Mouse (Mus musculus): Measurements from ENCODE around the gene Kif1c.

Kif1c gene

DNA sequence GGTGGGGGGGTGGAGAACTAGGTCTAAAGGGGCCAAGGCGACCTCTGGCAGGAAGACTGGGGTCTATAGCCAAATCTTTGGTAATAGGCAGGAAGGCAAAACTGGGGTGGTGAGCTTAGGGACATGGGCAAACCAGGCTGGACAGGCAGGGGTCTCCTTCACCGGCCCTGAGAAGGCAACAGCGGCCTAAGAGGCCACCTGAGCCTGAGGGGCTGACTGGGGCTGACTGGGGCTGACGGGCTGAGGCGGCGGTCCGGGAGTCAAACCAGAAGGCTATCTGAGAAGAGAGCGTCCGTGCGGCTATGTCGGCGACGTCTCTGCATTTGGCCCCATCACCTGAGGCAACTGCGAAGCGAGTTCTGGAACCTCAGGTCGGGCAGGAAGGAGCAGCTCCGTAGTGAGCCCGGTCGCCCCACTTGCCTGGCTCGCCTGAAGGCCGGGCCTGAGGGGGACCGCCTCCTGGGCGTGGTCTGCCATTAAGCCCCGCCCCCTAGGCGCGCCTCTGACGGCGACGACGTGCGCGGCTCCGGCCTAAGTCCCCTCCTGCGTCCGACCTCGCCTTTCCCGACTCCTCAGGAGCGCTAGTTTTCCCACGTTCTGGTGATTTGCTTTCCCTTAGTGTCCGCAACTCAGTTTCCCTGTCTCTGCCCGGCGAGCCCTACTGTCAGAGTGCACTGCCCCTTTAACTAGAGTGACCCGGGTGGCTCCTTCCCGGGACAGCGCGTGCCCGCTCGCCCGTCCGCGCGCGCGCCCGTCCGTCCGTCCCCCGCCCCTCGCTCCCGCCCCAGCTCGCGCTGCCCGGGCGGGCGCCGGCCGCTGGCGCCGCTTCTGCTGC lies at the start of gene Kif1c, which contains the start of gene Inca1:
Gene Kif1c, plus strand, starts transcription at position 827 of the 835 bp plus-strand sequence.
Gene Inca1, minus strand, starts transcription at position 434 of the 835 bp plus-strand sequence.
- DNase-seq: peak; percentile 94

DNA sequence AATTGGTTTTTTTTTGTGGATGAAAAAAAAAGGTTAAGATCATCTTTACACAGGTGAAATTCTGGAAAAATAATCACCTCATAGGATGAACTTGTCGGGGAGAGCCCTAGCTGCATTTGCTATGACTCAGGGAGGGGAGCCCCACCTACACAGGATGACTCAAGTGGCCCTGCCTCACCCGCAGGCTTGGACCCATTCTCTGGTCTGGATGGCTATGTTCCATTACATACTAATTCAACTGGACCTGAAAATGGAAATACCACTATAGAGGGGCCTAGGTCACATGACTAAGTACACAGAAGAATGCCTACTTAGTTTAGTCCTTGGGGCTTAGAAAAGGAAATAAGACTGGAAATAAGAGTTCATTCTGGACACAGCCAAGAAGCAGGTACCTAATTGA lies 49.0 kb upstream of the Kif1c start:
- no peak for DNase-seq

DNA sequence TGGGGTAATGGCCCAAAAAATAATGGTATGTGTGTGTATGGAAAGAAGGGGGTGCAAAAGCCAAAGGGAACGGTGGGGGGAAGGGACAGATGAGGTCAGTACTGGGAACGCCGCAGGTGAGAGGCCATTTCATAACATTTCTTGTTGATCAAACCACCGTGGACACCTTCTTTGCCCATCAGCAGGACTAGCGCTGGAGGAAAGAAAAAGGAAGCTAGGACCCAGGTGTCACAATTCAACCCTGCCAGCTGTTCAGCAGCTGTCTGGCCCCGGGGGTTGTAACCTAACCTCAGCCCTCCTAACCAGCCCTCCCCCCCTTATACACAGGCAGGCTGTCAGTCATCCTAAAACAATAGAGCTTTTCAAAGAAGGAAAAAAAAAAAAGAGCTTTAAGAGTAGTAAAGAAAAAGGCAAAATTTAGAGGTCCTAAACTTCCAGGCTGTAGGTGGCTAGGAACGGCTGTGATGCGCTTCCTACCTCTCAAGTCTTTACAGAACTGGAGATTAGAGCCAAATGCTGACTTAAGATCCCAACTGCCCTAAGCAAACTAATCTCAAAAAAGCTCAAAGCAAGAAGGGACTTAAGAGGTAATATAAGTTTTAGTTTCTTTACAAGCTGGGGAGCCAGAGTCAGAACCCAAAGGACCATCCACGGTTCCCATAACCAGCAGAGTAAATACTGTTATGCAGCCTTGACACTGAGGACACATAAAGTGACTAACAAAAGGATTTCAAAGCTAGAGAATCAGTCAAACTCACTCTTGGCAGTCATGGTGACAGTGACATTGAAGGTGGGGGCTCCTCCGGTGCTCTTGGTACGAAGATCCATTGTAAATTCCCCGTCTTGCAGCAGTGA lies 48.1 kb upstream of the Kif1c start:
- no peak for DNase-seq

DNA sequence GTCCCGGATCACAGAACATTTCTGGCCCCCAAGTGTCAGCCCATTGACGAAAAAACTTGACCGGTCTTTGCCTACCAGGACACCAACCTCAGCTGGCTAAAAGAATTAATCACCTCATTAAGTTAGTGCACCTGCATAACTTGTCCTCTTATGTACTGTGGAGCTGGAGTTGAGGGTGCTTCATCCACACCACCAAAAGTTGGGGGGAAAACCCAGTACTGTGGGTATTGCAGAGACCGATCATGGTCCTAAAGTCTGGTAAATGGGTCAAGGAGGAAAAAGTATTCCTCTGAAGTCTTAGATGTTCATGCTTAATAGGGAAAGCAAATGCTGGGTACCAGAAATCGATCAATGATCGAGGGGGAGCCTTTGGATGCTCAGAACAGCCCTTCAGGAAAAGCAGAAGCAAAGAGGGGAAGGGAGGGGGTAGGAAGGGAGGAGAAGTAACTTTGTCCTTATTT lies 47.4 kb upstream of the Kif1c start:
- DNase-seq: no peak

DNA sequence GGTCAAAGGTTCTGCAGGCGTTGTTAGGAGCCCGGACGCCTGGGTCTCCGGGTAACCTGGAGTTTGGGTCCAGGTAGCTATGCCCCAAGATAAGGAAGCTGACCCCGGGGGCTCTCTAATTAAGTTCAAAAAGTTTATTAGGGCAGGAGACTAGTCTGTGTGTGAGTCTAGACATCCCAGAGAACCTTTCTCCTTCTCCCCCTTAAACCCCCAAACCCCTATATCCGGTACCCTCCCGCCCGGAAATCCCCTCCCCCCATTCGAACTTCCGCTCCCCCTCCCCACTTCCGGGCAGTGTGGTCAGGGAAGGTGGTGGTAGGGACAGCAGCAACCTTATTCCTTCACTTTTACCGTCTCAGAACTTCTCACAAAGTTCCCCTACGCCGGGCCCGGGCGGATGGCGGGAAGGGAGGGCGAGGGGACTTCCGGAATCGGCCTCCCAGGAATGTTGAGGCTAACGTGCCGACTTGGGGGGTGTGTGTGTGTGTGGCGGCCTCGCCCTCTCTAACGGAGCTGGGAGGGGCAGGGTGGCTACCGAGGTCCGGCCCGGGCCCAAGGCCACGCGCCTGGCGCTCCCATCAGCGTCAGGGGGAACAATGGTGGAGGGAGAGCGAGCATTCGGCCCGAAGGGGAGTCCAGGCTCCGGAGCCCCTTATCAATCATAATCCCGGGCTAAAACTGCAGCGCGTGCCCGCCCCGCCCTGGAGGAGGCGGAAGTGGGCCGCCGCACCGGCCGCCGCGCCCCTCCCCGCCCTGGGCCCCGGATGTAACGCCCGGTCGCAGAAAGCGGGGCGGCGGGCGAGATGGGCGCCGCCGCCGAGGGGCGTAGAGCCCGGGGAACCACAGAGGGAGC lies 46.8 kb upstream of the Kif1c start:
- DNase-seq: peak; percentile 59

DNA sequence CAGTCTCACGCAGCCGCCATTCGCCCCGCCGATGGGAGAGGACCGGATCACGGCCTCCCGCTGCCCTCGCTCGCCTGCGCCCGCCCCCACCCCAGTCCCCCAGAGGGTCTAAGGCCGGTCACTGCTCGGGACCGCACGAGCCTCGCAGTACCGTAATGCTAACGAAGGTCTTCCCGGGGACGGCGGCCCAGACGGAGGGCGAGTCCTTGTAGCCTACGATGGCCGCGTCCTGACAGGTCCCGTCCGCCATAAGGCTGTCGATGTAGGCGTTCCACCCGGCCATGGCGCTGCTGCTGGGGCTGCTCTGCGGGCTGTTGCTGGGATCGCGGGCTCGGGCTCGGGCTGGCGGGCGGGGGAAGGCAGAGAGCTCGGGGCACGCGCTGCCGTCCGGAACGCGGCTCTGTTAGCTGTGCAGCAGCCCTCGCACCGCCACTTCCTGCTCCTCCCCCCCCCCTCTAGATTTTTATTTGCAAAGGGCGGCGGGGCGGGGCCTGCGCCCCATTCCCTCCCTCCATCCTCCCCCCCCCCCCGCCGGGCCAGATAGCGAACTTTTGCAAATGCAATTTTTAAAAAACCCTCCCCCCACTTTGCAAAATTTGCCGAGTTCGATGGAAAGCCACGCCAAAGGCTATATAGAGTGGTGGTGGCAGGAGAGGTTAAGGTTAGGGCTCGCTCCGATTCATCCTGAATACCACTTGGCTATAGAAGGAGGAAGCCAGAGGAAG lies 46.0 kb upstream of the Kif1c start, which contains the start of gene Pfn1:
Gene Pfn1, minus strand, starts transcription at position 447 of the 725 bp plus-strand sequence.
- DNase-seq: peak; percentile 64

DNA sequence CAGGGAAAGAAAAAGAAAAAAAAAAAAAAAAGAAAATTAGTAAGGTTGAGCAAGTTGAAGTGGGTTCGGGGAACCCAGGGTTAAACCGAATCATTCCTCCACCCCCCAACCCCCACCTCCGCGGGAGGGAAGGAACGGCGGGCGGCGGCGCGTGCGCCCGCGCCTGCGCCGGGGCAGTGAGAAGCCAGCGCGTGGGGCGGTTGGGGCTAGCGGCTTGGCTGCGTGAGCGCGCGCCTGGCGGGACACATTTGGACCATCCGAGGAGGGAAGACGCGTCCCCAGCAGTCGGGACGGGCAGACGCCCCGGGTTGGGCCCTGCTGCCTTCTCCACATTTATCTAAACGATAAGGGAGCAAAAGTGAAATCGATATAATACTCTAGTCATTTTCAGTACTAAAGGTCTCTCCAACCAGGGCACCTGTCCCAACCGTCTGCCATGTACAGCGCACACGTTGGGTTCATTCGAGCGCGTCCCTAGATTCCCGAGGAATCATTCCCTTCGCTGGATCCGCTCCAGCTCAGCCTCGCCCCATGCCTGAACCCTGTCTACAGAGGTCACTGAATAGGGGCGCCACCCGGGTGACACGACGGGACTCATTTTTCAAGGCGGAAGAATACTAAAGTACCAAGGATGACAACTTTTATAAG lies 45.3 kb upstream of the Kif1c start:
- DNase-seq: peak; percentile 73

DNA sequence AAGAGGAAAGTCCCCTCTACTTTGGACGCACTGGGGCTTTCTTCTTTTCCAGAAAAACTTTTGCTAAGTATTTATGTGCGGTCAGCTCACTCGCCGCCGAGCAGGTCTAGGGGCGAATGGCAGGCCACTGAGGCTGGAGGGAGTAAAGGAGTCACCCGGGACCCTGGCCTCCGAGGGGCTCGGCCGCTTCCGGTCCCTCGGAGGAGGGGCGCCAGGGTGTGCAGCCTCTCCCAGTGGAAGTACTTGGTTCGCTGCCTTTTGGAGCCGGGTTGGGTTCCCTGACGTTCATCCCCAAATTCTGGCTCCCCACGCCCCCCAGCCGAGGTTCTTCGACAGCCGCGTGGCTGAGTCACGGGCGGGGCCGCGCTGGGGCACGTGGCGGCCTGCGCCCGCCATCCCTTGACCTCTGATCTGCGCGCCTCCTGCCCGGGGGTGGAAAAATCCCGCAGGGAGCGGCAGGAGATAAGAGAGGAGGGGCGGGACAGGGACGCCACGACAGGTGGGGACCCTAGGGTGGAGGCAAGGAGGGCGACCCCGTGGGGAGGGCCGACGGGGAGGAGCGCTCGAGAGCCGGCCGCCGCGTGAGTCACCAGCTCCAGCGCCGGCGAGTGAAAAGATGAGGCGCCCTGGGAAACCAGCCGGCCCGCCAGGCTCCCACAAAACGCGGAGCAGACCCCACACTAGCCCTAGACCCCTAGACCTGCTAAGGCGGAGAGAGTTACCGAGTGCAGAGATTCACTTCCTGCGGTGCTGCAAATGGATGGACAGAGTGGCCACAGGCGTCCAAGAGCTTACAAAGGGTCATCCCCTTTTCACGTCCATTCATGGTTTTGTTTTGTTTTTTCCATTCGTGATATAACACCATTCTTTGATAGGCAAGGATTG lies 44.5 kb upstream of the Kif1c start:
- peak; percentile 61 for DNase-seq

DNA sequence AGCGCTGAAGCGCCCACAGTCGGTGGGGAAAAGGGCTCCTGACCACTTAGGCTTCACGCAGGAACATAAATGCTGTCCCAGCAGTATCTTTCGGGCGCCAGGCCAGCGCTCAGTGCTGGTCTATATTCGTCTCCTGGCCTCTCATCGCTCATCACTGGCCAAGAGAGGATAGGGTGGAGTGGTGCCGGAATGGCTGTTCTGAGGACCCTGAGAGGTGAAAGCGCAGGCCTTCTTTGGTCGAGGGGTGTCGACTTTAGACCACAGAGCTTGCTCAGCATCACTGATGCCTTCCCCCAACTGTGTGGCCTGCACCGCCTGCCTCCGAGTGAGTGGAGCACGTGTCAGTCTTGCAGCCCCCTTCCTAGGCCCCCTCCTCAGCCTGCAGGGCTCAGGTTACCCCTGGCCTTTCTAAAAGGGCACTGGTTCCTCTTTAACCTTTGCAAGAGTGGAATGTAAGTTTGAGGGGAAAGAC lies 43.9 kb upstream of the Kif1c start:
- DNase-seq: no peak

DNA sequence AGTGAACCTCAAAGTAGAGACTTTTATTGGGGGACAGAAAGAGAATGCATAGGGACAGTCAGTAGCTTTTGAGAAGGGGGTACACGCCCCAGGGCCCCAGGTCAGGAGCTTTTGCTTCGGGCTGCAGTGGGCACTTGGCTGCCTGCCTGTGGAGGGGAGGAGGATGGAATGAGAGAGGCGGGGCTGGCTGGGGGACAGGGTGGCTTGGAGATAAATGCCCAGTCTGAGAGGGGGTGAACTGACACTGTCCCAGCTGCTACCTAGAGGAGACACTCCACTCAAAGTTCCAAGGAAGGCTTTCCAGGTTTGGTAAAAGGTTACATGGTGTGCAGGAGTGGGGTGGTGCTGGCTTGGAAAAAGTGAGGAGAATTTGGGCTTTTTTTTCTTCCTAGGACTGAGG lies 43.4 kb upstream of the Kif1c start, which contains the start of gene Eno3:
Gene Eno3, plus strand, starts transcription at position 239 of the 400 bp plus-strand sequence.
- no peak for DNase-seq

DNA sequence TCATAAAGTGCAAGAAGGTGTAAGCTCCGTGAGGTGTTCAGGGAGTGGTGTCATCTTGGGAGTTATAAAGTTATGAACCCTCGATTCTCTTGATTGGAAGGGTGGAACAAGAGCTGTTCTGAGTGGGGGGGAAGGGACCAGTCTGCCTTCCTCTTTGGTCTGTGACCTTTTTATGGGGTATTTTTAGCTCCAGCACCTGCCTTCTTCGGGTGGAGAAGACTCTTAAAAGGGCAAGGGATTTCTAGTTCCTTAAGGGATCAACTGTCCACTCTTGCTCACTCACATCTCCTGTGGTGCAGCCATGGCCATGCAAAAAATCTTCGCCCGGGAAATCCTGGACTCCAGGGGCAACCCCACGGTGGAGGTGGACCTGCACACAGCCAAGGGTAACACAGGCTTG lies 42.8 kb upstream of the Kif1c start:
- DNase-seq: no peak

DNA sequence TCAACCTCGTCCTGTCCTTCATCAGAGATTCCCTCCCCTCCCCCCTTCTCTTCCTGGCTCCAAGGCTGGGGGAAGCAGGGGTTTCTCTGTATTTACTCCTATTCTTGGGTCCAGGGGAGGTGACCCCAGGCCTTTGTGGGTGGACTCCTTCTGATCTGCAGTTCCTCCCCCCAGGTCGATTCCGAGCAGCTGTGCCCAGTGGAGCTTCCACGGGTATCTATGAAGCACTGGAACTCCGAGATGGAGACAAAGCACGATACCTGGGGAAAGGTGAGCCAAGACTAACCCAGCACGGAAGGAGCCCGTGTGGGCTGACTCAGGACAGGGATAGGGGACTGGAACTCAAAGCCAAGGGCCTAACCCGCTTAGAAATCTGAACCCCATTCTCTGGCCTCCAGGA lies 42.4 kb upstream of the Kif1c start:
- no peak for DNase-seq

DNA sequence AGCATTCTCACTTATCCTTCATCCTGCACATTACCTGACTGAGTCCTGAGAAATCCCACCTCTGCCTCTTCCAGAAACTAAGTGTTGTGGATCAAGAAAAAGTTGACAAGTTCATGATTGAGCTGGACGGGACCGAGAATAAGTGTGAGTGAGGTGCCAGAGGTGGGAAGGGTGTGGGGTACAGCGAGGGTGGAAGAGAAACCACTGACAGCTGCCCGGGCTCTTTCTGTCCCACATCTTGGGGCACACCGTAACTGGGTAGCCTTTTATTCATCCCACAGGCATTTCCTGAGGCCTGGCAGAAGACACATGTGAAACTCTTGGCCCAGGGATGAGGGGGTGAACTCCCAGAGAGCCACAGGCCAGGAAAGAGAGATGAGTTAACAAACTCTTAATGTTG lies 41.8 kb upstream of the Kif1c start:
- no peak for DNase-seq

DNA sequence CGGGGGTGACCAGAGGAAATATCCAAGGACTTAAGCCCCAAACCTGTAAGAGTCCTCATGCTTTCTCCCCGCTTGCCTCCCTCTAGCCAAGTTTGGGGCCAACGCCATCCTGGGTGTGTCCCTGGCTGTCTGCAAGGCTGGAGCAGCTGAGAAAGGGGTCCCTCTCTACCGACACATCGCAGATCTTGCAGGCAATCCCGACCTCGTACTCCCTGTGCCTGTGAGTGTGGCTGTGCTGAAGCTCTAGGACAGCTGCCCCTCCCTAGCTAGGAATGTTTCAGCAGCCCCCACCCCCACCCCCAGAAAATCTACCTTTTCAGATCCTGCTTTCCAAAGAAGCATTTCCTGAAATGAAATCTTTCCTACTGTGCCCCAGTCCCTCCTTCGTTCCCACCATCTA lies 41.4 kb upstream of the Kif1c start:
- DNase-seq: no peak

DNA sequence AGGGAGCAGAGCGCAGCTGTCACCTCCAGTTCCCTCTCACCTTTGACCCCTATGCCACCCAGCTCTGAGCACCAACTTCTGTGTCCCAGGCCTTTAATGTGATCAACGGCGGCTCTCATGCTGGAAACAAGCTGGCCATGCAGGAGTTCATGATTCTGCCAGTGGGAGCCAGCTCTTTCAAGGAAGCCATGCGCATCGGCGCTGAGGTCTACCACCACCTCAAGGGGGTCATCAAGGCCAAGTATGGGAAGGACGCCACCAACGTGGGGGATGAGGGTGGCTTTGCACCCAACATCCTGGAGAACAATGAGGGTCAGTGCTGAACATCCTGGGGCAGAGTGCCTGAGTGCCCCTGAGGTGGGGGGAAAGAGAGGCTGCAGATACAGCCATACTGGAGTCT lies 39.8 kb upstream of the Kif1c start:
- no peak for DNase-seq

DNA sequence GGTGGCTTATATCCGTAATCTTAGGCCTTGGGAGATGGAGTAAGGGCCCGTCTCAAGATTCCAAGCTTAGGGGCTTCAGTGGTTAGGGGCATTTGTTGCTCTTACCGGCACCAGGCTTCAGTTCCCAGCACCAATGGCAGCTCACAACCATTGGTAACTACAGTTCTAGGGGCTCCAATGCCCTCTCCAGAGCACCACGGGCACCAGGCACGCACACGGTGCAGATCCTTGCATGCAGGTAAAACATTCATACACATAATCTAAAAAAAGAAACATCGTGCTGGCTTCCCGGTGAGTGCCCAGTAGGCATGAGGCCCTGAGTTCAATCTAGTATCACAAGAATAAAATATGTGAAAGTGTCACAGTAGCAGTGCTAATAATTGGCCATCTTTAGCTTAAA lies 37.2 kb upstream of the Kif1c start:
- no peak for DNase-seq

DNA sequence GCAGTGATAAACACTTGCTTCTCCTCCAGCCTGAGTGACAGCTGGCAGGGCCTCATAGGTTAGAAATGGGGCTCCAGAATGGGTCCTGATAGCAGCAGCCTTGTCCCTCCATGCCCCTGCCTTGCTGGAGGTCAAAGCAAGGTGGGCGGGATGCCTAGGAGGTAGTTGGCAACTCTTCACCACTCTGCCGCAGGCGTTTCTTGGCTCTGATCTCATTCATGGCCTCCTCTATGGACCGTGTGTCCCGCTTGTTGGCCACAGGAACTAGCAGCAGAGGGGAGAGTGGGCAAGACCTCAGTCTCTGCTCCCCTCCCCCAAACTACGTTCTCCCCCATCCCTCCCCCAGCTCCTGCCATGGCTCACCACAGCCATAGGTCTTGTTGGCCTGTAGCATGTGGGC lies 36.4 kb upstream of the Kif1c start:
- no peak for DNase-seq

DNA sequence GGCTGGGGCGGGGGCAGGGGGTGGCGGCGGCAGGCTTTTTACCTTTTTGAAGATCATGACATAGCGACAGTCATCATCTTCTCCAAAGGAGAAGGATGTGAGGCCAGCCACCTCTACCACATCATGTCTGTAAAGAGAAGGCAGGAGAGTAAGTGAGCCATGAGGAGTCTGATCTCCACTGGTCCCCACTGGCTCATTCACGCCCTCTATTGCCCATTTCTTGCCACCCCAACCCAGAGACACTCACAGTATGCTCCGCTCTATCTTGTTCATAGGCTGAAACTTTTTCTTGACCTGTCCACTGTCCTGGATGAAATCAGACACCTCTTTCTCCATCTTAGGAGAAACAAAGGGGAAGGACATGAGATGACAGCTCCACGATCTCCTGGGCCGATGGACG lies 35.6 kb upstream of the Kif1c start:
- DNase-seq: no peak

DNA sequence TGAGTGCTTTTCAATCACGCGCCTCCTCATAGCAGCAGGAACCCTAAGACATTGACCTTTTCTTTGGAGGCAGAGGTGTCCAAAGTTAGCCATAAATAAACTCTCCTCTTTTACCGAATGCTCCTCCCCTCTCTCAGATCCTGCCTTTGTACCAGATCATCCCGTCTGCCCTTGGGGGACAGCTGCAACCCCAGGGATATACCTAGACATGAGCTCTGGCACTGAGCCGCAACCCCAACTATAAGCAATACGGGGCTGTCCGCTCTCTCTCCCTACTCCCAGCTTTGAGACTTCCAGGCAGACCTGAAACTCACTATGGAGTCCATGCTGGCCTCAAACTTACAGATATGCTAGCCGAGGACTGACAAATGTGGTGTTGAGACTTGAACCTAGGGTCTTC lies 33.7 kb upstream of the Kif1c start:
- no peak for DNase-seq
